Mouse (Mus musculus) liver, embryonic 16.5 days (tissue): ENCODE measurements around the gene Chn2. TPM values are rescaled to one million over a fixed set of nuclear protein-coding genes. Genes with fewer than 3 reads are reported as not detected.

ENCODE experiments used
- ATAC-seq: fragments of 200-750 bp; cut with Nextera tagmentation; 2 replicates; pipeline ENCODE4 v1.8.0; 2017; ENCODE audit warnings: low read depth, mild to moderate bottlenecking, moderate number of reproducible peaks, moderate library complexity
- H3K27ac ChIP-seq: fragments of 300-500 bp; sonication (generic); 2 replicates; pipeline ENCODE4 v1.5.1; 2014; ENCODE audit warnings: mild to moderate bottlenecking, low read length
- H3K27me3 ChIP-seq: fragments of 300-500 bp; sonication (generic); 2 replicates; pipeline ENCODE4 v1.6.1; 2014; ENCODE audit warnings: low read depth, low read length, mixed read lengths; ENCODE audit not compliant: control insufficient read depth, insufficient read depth
- H3K36me3 ChIP-seq: fragments of 300-500 bp; sonication (generic); 2 replicates; pipeline ENCODE4 v1.6.1; 2014; ENCODE audit warnings: mild to moderate bottlenecking; ENCODE audit not compliant: control insufficient read depth, insufficient read depth
- H3K4me1 ChIP-seq: fragments of 300-500 bp; sonication (generic); 2 replicates; pipeline ENCODE4 v1.6.1; 2014; ENCODE audit warnings: low read depth, low read length, mixed read lengths; ENCODE audit not compliant: control insufficient read depth
- H3K4me2 ChIP-seq: fragments of 300-500 bp; sonication (generic); 2 replicates; pipeline ENCODE4 v1.6.1; 2014; ENCODE audit warnings: low read depth, low read length, mixed read lengths
- H3K4me3 ChIP-seq: fragments of 300-500 bp; sonication (generic); 2 replicates; pipeline ENCODE4 v1.5.1; 2014; ENCODE audit warnings: low read depth, mild to moderate bottlenecking, low read length
- H3K9ac ChIP-seq: fragments of 300-500 bp; sonication (generic); 2 replicates; pipeline ENCODE4 v1.6.1; 2014; ENCODE audit warnings: low read depth, low read length
- H3K9me3 ChIP-seq: fragments of 300-500 bp; sonication (generic); replicated peaks from 2 replicates; pipeline ENCODE4 v1.6.1; 2016; ENCODE audit warnings: low read length; ENCODE audit not compliant: control insufficient read depth
- WGBS: fragments of 180-500 bp; shearing (Covaris S2); extraction: QIAGEN DNeasy Blood & Tissue Kit; methylation state at CpG from one replicate; pipeline ENCODE4 v1.1.7; 2014; ENCODE audit not compliant: insufficient replicate concordance; 5-methylcytosine and 5-hydroxymethylcytosine counted together
- polyA plus RNA-seq: library from polyadenylated mRNA; unstranded; fragments of >200 nt; fragmentation: Nextera tagmentation; extraction: Ambion mirVana; gene quantifications from 2 replicates; pipeline ENCODE4 v1.2.1, GENCODE M21; 2015

Chn2 gene
- polyA plus RNA-seq, 1 experiment from 2014 or later = 4.2 TPM

GRCm38 (mm10) chr6:54328783-54329182, 289.4 kb downstream of the Chn2 start:
- H3K9ac ChIP-seq = no peak overlapping the region
- H3K4me1 ChIP-seq = no peaks in the 10 kb centered on the region
- ATAC-seq = no peak
- H3K36me3 ChIP-seq = no peaks in the 10 kb centered on the region
- no peak overlapping the region for H3K4me2 ChIP-seq
- 66% methylated on average over 5 of the region's 5 CpGs for WGBS
- H3K27ac ChIP-seq = no peak overlapping the region
- peaks cover 9% of the 10 kb centered on the region for H3K27me3 ChIP-seq
- no peaks in the 10 kb centered on the region for H3K9me3 ChIP-seq
- no peak overlapping the region for H3K4me3 ChIP-seq

GRCm38 (mm10) chr6:54329598-54329997, 290.2 kb downstream of the Chn2 start:
- no peak for ATAC-seq
- Histone ChIP-seq H3K9me3 (no peaks in the 10 kb centered on the region), H3K4me1 (no peaks in the 10 kb centered on the region), H3K4me2 (no peak overlapping the region), H3K27ac (no peak overlapping the region), H3K9ac (no peak overlapping the region), H3K27me3 (peaks cover 9% of the 10 kb centered on the region), H3K36me3 (no peaks in the 10 kb centered on the region), H3K4me3 (no peak overlapping the region)
- WGBS = 36% methylated on average over 3 of the region's 3 CpGs

GRCm38 (mm10) chr6:54330166-54330565, 290.8 kb downstream of the Chn2 start:
- ATAC-seq = no peak
- no peak overlapping the region for H3K27ac ChIP-seq

GRCm38 (mm10) chr6:54331765-54332164, 292.4 kb downstream of the Chn2 start:
- no peaks in the 10 kb centered on the region for H3K36me3 ChIP-seq
- no peak overlapping the region for H3K4me2 ChIP-seq
- no peak for ATAC-seq
- WGBS = 67% methylated on average over 10 of the region's 10 CpGs
- H3K9ac ChIP-seq = no peak overlapping the region
- H3K4me3 ChIP-seq = no peak overlapping the region
- no peaks in the 10 kb centered on the region for H3K4me1 ChIP-seq
- no peak overlapping the region for H3K27ac ChIP-seq
- H3K27me3 ChIP-seq = peaks cover under 1% of the 10 kb centered on the region
- no peaks in the 10 kb centered on the region for H3K9me3 ChIP-seq

More at GRCm38 (mm10) chr6:54330166-54330565, 290.8 kb downstream of the Chn2 start:
- Histone ChIP-seq H3K27me3 (peaks cover 9% of the 10 kb centered on the region), H3K4me3 (no peak overlapping the region), H3K36me3 (no peaks in the 10 kb centered on the region), H3K9me3 (no peaks in the 10 kb centered on the region), H3K4me2 (no peak overlapping the region), H3K4me1 (no peaks in the 10 kb centered on the region), H3K9ac (no peak overlapping the region)
- WGBS = 69% methylated on average over 10 of the region's 10 CpGs

- Histone ChIP-seq H3K4me3 (no peak overlapping the region), H3K36me3 (no peaks in the 10 kb centered on the region), H3K9ac (no peak overlapping the region), H3K27ac (no peak overlapping the region), H3K9me3 (no peaks in the 10 kb centered on the region), H3K27me3 (no peaks in the 10 kb centered on the region; the same call in 1 of the 2 replicates), H3K4me2 (no peak overlapping the region), H3K4me1 (no peaks in the 10 kb centered on the region)
- 63% methylated on average over 8 of the region's 8 CpGs for WGBS
- no peak for ATAC-seq
These were observed 292.8 kb downstream of the Chn2 start for GRCm38 (mm10) chr6:54332203-54332602.

- 54% methylated on average over 11 of the region's 11 CpGs for WGBS
- H3K9ac ChIP-seq = no peak overlapping the region
- H3K27ac ChIP-seq = no peak overlapping the region
- no peak overlapping the region for H3K4me2 ChIP-seq
- H3K4me3 ChIP-seq = no peak overlapping the region
- no peaks in the 10 kb centered on the region for H3K9me3 ChIP-seq
- H3K4me1 ChIP-seq = no peaks in the 10 kb centered on the region
- no peaks in the 10 kb centered on the region for H3K27me3 ChIP-seq
- H3K36me3 ChIP-seq = no peaks in the 10 kb centered on the region
- no peak for ATAC-seq
These were observed 293.8 kb downstream of the Chn2 start for GRCm38 (mm10) chr6:54333116-54333651.

GRCm38 (mm10) chr6:54333652-54334396, 294.5 kb downstream of the Chn2 start:
- Histone ChIP-seq H3K4me3 (no peak overlapping the region), H3K9ac (no peak overlapping the region), H3K4me1 (no peaks in the 10 kb centered on the region), H3K27ac (no peak overlapping the region), H3K9me3 (no peaks in the 10 kb centered on the region), H3K4me2 (no peak overlapping the region), H3K36me3 (no peaks in the 10 kb centered on the region), H3K27me3 (no peaks in the 10 kb centered on the region)
- no peak for ATAC-seq
- 33% methylated on average over 9 of the region's 9 CpGs for WGBS

GRCm38 (mm10) chr6:54337321-54337720, 298.0 kb downstream of the Chn2 start:
- no peak overlapping the region for H3K27ac ChIP-seq
- H3K4me1 ChIP-seq = no peaks in the 10 kb centered on the region
- 74% methylated on average over 6 of the region's 6 CpGs for WGBS
- no peak overlapping the region for H3K4me2 ChIP-seq
- H3K4me3 ChIP-seq = no peak overlapping the region
- ATAC-seq = no peak
- H3K9me3 ChIP-seq = no peaks in the 10 kb centered on the region
- no peaks in the 10 kb centered on the region for H3K36me3 ChIP-seq
- no peak overlapping the region for H3K9ac ChIP-seq
- H3K27me3 ChIP-seq = no peaks in the 10 kb centered on the region

GRCm38 (mm10) chr6:54341133-54341532, 301.8 kb downstream of the Chn2 start:
- Histone ChIP-seq H3K27ac (no peak overlapping the region), H3K36me3 (no peaks in the 10 kb centered on the region), H3K9me3 (no peaks in the 10 kb centered on the region), H3K4me3 (no peak overlapping the region), H3K27me3 (no peaks in the 10 kb centered on the region), H3K9ac (no peak overlapping the region), H3K4me2 (no peak overlapping the region), H3K4me1 (no peaks in the 10 kb centered on the region)
- WGBS = 65% methylated on average over 5 of the region's 5 CpGs
- ATAC-seq = no peak
